Mouse (Mus musculus) CD4-positive, CD25-positive, alpha-beta regulatory T cell, adult 4 months (primary cell): Measurements from ENCODE around the gene Abr. TPM values are rescaled to one million over a fixed set of nuclear protein-coding genes. Genes with fewer than 3 reads are reported as not detected.

ENCODE experiments used
- ATAC-seq: one replicate; pipeline ENCODE4 v1.8.0; 2017
- polyA plus RNA-seq, 2 experiments: library from polyadenylated mRNA; unstranded; fragments of 100-300 nt; shearing (Covaris generic); gene quantifications; one replicate each; pipeline ENCODE4 v1.2.1; 2017

Gene Abr
- polyA plus RNA-seq: 10 to 100 TPM; 14.5 to 14.6 TPM

- no peak for ATAC-seq
Observed at GRCm38 (mm10) chr11:76622152-76622565, at the start of gene Abr. Abr (minus strand) TSS chr11:76622314.

GRCm38 (mm10) chr11:76667807-76668206, 45.7 kb upstream of the Abr start:
- no peak for ATAC-seq

GRCm38 (mm10) chr11:76666002-76666649, 44.0 kb upstream of the Abr start:
- ATAC-seq: no peak

- no peak for ATAC-seq
Observed at GRCm38 (mm10) chr11:76661790-76662468, 39.8 kb upstream of the Abr start.

GRCm38 (mm10) chr11:76659138-76659930, 37.2 kb upstream of the Abr start:
- ATAC-seq: no peak

- no peak for ATAC-seq
Observed at GRCm38 (mm10) chr11:76657450-76657970, 35.4 kb upstream of the Abr start.

GRCm38 (mm10) chr11:76655106-76655505, 33.0 kb upstream of the Abr start:
- no peak for ATAC-seq

- ATAC-seq: no peak
Observed at GRCm38 (mm10) chr11:76652838-76653334, 30.8 kb upstream of the Abr start.

GRCm38 (mm10) chr11:76650862-76651560, 28.9 kb upstream of the Abr start:
- no peak for ATAC-seq

GRCm38 (mm10) chr11:76647500-76647899, 25.4 kb upstream of the Abr start:
- ATAC-seq: peak; percentile 54

- ATAC-seq: no peak
Observed at GRCm38 (mm10) chr11:76647062-76647461, 24.9 kb upstream of the Abr start.

GRCm38 (mm10) chr11:76645955-76646354, 23.8 kb upstream of the Abr start:
- ATAC-seq: peak; percentile 74

- ATAC-seq: no peak
Observed at GRCm38 (mm10) chr11:76645036-76645435, 22.9 kb upstream of the Abr start.

GRCm38 (mm10) chr11:76644257-76644656, 22.1 kb upstream of the Abr start:
- no peak for ATAC-seq

GRCm38 (mm10) chr11:76640231-76640630, 18.1 kb upstream of the Abr start:
- ATAC-seq: no peak

- ATAC-seq: no peak
Observed at GRCm38 (mm10) chr11:76639269-76639985, 17.3 kb upstream of the Abr start.

GRCm38 (mm10) chr11:76630487-76630886, 8.4 kb upstream of the Abr start:
- ATAC-seq: no peak

GRCm38 (mm10) chr11:76630023-76630422, 7.9 kb upstream of the Abr start:
- ATAC-seq: no peak

- ATAC-seq: no peak
Observed at GRCm38 (mm10) chr11:76628613-76629012, 6.5 kb upstream of the Abr start.

GRCm38 (mm10) chr11:76624881-76625280, 2.8 kb upstream of the Abr start:
- no peak for ATAC-seq

- no peak for ATAC-seq
Observed at GRCm38 (mm10) chr11:76624071-76624470, 2.0 kb upstream of the Abr start.
